Mouse (Mus musculus) thymus, adult 2 months (tissue): ENCODE measurements around the gene Cox4i2.

Experiments used
- CTCF ChIP-seq: fragments of 200-500 bp; IDR thresholded peaks from 2 replicates; pipeline ENCODE4 v1.5.1; 2012; ENCODE audit warnings: mild to moderate bottlenecking, control low read depth, low read length, moderate library complexity, borderline replicate concordance; ENCODE audit not compliant: control insufficient read depth, poor library complexity, insufficient read depth; ENCODE audit errors: extremely low read depth
- POLR2A ChIP-seq: fragments of 200-500 bp; IDR thresholded peaks from 2 replicates; pipeline ENCODE4 v1.6.1; 2012; ENCODE audit warnings: mild to moderate bottlenecking, low read length, control low read depth, moderate library complexity; ENCODE audit not compliant: control insufficient read depth, poor library complexity, insufficient read depth; ENCODE audit errors: extremely low read depth

DNA sequence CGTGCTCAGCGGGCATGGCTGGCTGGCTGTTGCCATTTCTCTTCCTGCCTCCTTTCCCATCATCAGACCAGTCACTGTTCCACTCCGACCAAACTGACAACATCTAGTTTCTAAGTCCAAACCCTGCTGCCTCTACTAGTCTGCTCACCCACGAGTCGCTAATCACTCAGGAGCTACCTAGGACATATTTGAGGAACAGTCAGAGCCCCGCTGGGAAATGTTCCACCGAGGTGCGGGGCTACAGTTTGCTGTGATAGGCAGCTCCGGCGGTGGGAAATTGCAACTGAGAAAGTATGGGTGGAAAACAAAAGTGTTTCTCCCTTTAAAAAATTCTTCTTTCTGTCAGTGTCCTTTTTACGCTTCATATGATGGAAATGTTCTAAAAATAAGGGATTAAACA is 36.3 kb upstream of the Cox4i2 start:
- no peak for TF ChIP-seq POLR2A
- no peak for TF ChIP-seq CTCF
